Mouse (Mus musculus): Measurements from ENCODE around the gene Mea1.

DNA sequence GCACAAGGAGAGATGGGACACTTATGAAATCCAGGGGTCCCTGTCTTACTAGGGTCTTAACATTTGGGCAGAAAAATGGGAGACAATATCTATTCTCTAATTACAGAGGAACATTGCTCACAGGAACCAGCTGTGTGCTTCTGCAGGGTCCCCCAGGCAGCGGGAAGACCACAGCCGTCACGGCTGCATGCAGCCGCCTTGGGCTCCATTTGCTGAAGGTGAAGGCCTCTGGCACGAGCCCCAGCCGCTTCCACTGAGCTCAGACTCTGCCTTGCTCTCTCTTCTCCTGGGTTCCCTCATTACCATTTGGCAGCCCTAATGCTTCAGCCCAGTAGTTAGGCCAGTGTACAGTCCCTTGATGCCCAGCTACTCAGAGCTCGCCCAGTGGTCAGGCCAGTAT, 42.5 kb downstream of the Mea1 start:
- no peak for TF ChIP-seq CTCF (IDR thresholded peaks at IDR 0.05; ENCODE audit: low read depth)
- TF ChIP-seq EP300 (IDR thresholded peaks at IDR 0.05; ENCODE audit: low read depth), result no peak

Measured in heart, postnatal 0 days (tissue).